Mouse (Mus musculus): Measurements from ENCODE around the gene Eppin. TPM values are rescaled to one million over a fixed set of nuclear protein-coding genes. Genes with fewer than 3 reads are reported as not detected.

Gene Eppin
- polyA plus RNA-seq, 1 experiment from 2014 or later, result not detected

DNA sequence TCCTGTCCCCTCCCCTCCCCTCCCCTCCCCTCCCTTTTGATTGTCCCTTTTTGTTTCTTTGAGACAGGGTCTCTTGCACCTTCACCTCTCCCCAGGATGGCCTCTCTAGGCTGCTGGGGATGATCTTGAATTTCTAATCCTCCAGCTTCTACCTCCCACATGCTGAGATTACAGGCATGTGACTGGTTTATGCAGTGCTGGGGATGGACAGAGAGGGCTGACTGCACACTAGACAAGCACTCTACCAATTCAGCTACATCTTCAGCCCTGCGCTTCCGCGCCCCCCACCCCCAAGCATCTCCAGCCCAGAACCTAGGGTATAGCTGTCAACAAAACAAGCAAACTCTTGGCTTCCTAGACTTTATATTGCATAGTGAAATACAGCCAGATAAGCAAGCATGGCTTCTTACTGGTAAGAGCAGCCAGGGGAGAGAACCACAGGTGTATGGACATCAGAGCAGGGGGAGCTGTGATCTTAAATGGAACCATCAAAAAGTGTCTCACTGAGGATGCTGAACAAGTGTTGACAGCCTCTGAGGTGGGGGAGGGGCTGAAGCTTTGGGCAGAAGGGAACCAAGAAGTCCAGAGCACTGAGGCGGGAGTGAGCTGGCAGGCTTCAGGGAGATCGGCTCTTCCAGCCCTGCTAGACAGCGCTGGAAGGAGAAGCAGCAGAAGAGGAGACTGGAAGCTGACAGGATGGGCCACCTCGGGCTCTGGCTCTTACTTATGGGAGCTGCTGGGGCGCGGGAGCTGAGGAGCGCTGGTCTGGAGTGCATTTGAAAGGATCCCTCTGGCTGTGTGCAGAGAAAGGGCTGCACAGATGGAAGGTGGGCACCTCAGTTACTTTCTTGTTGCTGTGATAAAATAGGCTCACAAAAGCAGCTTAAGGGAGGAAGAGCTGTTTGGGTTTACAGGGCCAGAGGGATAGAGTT lies 43.2 kb downstream of the Eppin start:
- H3K27me3 ChIP-seq (replicated peaks; ENCODE audit: control insufficient read depth, insufficient read depth, low read length), result no peaks in the 10 kb centered on the region; the same call in 1 of the 2 replicates
- no peaks in the 10 kb centered on the region for H3K4me1 ChIP-seq (ENCODE audit: control insufficient read depth, insufficient read depth, low read length)
- ATAC-seq (ENCODE audit: low read depth), result no peak
- H3K9me3 ChIP-seq (ENCODE audit: control insufficient read depth, low read length), result no peaks in the 10 kb centered on the region
- no peak overlapping the region for H3K4me2 ChIP-seq (ENCODE audit: low read depth, low read length)
- no peaks in the 10 kb centered on the region for H3K36me3 ChIP-seq (ENCODE audit: control insufficient read depth, insufficient read depth, low read length)
- WGBS, result 22% methylated on average over 10 of the region's 10 CpGs
- no peak overlapping the region for H3K9ac ChIP-seq (ENCODE audit: low read depth, low read length)
- DNase-seq (ENCODE audit: low spot score), result no peak
- H3K27ac ChIP-seq (replicated peaks; ENCODE audit: low read depth, low read length), result no peak overlapping the region
- H3K4me3 ChIP-seq (ENCODE audit: low read depth, low read length), result no peak overlapping the region

DNA sequence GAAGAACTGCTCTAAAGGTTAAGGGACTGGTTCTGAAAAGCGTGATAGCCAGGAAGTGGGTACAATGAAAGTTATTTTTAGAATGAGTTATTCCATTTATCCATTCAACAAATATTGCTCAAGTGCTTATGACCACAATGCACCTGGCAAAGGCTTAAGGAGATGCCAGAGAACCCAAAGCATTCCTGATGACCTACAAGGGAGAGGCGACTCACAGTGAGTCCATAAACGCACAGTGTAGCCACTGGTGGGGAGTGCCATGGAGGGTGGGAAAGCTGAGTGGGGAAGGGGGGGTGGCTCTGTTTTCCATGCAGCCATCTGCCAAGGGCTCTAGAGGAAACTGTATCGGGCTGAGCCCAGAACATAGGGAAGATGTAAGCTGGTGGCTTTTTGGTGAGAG lies 44.1 kb downstream of the Eppin start:
- H3K27ac ChIP-seq (replicated peaks; ENCODE audit: low read depth, low read length), result no peak overlapping the region
- H3K9ac ChIP-seq (ENCODE audit: low read depth, low read length), result no peak overlapping the region
- H3K4me1 ChIP-seq (ENCODE audit: control insufficient read depth, insufficient read depth, low read length), result no peaks in the 10 kb centered on the region
- no peaks in the 10 kb centered on the region for H3K9me3 ChIP-seq (ENCODE audit: control insufficient read depth, low read length)
- H3K4me3 ChIP-seq (ENCODE audit: low read depth, low read length), result no peak overlapping the region
- no peak for ATAC-seq (ENCODE audit: low read depth)
- WGBS, result 45% methylated on average over 4 of the region's 4 CpGs
- H3K27me3 ChIP-seq (replicated peaks; ENCODE audit: control insufficient read depth, insufficient read depth, low read length), result no peaks in the 10 kb centered on the region; the same call in 1 of the 2 replicates
- no peaks in the 10 kb centered on the region for H3K36me3 ChIP-seq (ENCODE audit: control insufficient read depth, insufficient read depth, low read length)
- DNase-seq (ENCODE audit: low spot score), result no peak
- no peak overlapping the region for H3K4me2 ChIP-seq (ENCODE audit: low read depth, low read length)

DNA sequence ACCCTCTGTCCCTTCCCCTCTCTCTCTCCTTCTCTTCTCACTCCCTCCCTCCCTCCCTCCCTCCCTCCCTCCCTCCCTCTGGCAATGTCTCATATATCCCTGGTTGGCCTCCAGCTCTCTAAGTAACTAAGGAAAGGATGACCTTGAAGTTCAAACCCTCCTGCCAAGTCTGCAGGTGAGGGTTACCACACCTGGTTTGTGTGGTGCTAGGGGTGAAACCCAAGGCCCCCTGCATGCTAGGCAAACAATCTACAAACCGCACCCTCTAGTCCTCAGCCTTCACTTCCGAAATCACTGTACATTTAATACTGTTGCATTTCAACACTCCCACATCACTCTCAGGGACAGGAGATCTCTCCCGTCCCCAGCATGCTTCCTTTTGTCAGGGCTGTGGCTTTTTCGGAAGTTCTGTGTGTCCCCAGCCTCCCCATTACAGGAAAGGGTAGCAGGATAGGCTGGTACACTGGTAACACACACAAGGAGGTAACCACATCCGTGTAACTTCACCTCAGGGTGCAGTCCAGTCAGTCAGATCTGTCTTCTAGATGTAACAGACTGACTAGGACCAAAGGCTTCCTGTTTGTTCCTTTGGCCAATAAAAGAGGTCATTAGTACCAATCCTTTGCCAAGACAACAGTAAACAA lies 48.8 kb downstream of the Eppin start:
- no peaks in the 10 kb centered on the region for H3K9me3 ChIP-seq (ENCODE audit: control insufficient read depth, low read length)
- ATAC-seq (ENCODE audit: low read depth) (peak; percentile 44; the same call in 1 of the 2 replicates), DNase-seq (ENCODE audit: low spot score) (no peak)
- no peaks in the 10 kb centered on the region for H3K27me3 ChIP-seq (replicated peaks; ENCODE audit: control insufficient read depth, insufficient read depth, low read length)
- no peaks in the 10 kb centered on the region for H3K36me3 ChIP-seq (ENCODE audit: control insufficient read depth, insufficient read depth, low read length)
- no peak overlapping the region for H3K4me2 ChIP-seq (ENCODE audit: low read depth, low read length)
- H3K4me1 ChIP-seq (ENCODE audit: control insufficient read depth, insufficient read depth, low read length), result peaks cover 7% of the 10 kb centered on the region; the same call in 1 of the 2 replicates
- no peak overlapping the region for H3K27ac ChIP-seq (replicated peaks; ENCODE audit: low read depth, low read length)
- WGBS, result 38% methylated on average over 5 of the region's 5 CpGs
- no peak overlapping the region for H3K4me3 ChIP-seq (ENCODE audit: low read depth, low read length)
- H3K9ac ChIP-seq (ENCODE audit: low read depth, low read length), result no peak overlapping the region

DNA sequence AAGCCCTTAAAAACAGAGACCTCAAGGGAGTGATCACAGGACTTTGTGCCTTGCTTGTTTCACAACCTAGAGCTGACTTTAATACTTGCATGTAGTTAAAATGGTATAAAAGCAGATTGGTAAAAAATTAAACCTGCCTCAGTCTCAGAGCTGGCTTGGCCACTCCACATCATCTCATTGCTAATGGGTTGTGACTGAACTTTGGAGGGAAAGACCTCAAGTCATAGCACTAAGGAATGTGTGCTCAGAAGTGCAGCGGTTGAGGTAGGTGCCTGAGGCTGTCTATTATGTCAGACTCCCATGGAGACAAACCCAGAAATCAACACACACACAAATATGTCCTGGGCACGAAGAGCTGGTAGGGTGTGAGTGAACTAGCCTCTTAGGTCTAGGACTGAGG lies 49.6 kb downstream of the Eppin start:
- H3K4me1 ChIP-seq (ENCODE audit: control insufficient read depth, insufficient read depth, low read length), result peaks cover 7% of the 10 kb centered on the region; the same call in 1 of the 2 replicates
- no peak overlapping the region for H3K4me2 ChIP-seq (ENCODE audit: low read depth, low read length)
- no peaks in the 10 kb centered on the region for H3K27me3 ChIP-seq (replicated peaks; ENCODE audit: control insufficient read depth, insufficient read depth, low read length)
- no peaks in the 10 kb centered on the region for H3K9me3 ChIP-seq (ENCODE audit: control insufficient read depth, low read length)
- ATAC-seq (ENCODE audit: low read depth), result no peak
- no peak for DNase-seq (ENCODE audit: low spot score)
- H3K4me3 ChIP-seq (ENCODE audit: low read depth, low read length), result no peak overlapping the region
- H3K9ac ChIP-seq (ENCODE audit: low read depth, low read length), result no peak overlapping the region
- no peak overlapping the region for H3K27ac ChIP-seq (replicated peaks; ENCODE audit: low read depth, low read length)
- H3K36me3 ChIP-seq (ENCODE audit: control insufficient read depth, insufficient read depth, low read length), result no peaks in the 10 kb centered on the region
- 46% methylated on average over 2 of the region's 2 CpGs for WGBS

DNA sequence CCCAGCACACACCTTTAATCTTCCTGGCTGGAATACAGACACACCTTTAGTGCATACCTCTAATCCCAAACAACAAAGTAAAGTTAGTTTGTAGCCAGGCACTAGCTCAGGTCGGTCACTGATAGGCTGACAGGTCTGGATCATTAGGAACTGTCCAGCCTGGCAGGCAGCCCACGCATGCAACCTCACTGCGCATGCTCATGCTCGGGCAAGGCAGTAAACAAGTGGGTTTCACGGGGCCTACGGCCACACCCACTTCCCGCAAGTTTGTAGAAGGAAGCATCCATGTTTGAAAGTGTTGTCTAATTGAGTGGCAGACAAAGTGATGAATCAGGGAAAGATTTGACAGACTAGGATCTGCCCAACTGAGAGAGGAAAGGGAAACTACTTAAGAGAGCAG lies 50.8 kb downstream of the Eppin start:
- WGBS, result 86% methylated on average over 7 of the region's 7 CpGs
- Histone ChIP-seq H3K27ac (replicated peaks; ENCODE audit: low read depth, low read length) (no peak overlapping the region), H3K4me3 (ENCODE audit: low read depth, low read length) (no peak overlapping the region), H3K36me3 (ENCODE audit: control insufficient read depth, insufficient read depth, low read length) (no peaks in the 10 kb centered on the region), H3K9ac (ENCODE audit: low read depth, low read length) (no peak overlapping the region), H3K4me2 (ENCODE audit: low read depth, low read length) (no peak overlapping the region), H3K4me1 (ENCODE audit: control insufficient read depth, insufficient read depth, low read length) (peaks cover 7% of the 10 kb centered on the region; the same call in 1 of the 2 replicates), H3K9me3 (ENCODE audit: control insufficient read depth, low read length) (no peaks in the 10 kb centered on the region), H3K27me3 (replicated peaks; ENCODE audit: control insufficient read depth, insufficient read depth, low read length) (no peaks in the 10 kb centered on the region)
- ATAC-seq (ENCODE audit: low read depth) (no peak), DNase-seq (ENCODE audit: low spot score) (no peak)

DNA sequence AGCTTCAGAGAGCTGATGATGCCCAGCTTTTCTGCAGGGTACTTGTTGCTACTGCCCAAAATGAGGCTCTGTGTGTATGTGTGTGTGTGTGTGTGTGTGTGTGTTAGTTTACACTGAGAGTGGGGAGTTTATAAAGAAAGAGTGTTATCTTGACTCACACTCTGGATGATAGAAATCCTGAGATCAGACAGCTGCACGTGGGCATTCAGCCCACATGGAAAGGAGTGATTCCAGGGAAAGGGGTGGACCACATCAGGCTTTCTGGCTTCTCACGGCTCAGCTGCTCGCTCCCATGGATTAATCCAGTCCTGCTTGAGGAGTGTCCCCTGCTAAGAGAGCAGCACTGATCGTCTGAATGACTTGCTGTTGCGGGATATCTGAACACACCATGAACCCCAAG lies 51.3 kb downstream of the Eppin start:
- no peaks in the 10 kb centered on the region for H3K27me3 ChIP-seq (replicated peaks; ENCODE audit: control insufficient read depth, insufficient read depth, low read length)
- no peaks in the 10 kb centered on the region for H3K9me3 ChIP-seq (ENCODE audit: control insufficient read depth, low read length)
- H3K9ac ChIP-seq (ENCODE audit: low read depth, low read length), result no peak overlapping the region
- peaks cover 7% of the 10 kb centered on the region; the same call in 1 of the 2 replicates for H3K4me1 ChIP-seq (ENCODE audit: control insufficient read depth, insufficient read depth, low read length)
- 70% methylated on average over 5 of the region's 5 CpGs for WGBS
- DNase-seq (ENCODE audit: low spot score), result no peak
- H3K4me3 ChIP-seq (ENCODE audit: low read depth, low read length), result no peak overlapping the region
- no peak for ATAC-seq (ENCODE audit: low read depth)
- H3K4me2 ChIP-seq (ENCODE audit: low read depth, low read length), result no peak overlapping the region
- H3K27ac ChIP-seq (replicated peaks; ENCODE audit: low read depth, low read length), result no peak overlapping the region
- H3K36me3 ChIP-seq (ENCODE audit: control insufficient read depth, insufficient read depth, low read length), result no peaks in the 10 kb centered on the region

DNA sequence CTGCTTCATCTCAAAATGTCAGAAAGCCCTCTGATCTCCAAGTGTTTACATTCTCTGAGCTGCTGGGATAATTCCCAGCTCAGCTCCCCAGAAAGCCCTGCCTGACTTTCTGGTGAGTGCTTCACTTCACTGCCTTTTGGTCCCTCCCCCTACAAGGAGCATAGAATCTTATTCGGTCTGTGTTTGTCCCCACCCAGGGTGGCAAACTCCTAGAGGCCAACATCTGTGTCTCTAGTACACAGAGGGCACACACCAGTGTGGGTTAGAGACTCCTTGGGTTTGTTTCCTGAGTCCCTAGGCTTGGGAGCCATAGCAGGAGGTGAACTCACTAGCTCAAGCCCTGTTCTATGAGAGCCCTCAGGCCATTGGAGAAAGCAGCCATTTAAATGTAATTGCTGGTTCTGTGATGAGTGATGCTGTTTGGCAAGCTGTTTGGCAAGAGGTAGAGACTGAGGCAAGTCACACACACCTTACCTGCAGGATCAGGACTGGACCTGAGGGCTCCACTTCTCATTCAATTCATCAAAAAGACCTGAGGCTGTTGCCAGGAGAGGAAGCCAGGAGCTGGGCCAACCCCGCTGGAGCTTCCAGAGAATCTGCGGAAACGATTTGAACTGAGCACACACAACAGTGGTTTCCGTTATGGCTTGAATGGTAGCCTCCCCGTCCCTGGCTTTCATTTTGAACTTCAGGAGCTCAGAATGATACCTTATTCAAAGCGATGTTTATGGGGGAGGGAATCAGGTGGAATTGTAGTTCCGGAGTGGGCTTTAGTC lies 52.6 kb downstream of the Eppin start:
- Histone ChIP-seq H3K9me3 (ENCODE audit: control insufficient read depth, low read length) (no peaks in the 10 kb centered on the region), H3K27ac (replicated peaks; ENCODE audit: low read depth, low read length) (peak overlapping the region; percentile 44), H3K4me2 (ENCODE audit: low read depth, low read length) (no peak overlapping the region), H3K36me3 (ENCODE audit: control insufficient read depth, insufficient read depth, low read length) (no peaks in the 10 kb centered on the region), H3K9ac (ENCODE audit: low read depth, low read length) (no peak overlapping the region), H3K27me3 (replicated peaks; ENCODE audit: control insufficient read depth, insufficient read depth, low read length) (no peaks in the 10 kb centered on the region), H3K4me3 (ENCODE audit: low read depth, low read length) (no peak overlapping the region), H3K4me1 (ENCODE audit: control insufficient read depth, insufficient read depth, low read length) (peaks cover 7% of the 10 kb centered on the region; the same call in 1 of the 2 replicates)
- ATAC-seq (ENCODE audit: low read depth) (peak; percentile 30; the same call in 1 of the 2 replicates), DNase-seq (ENCODE audit: low spot score) (no peak)
- 23% methylated on average over 8 of the region's 8 CpGs for WGBS
